Mouse (Mus musculus) G1E-ER4 (cell line): ENCODE measurements around the gene Gm12216. TPM values are rescaled to one million over a fixed set of nuclear protein-coding genes. Genes with fewer than 3 reads are reported as not detected.

Experiments
- GATA1 ChIP-seq: IDR thresholded peaks from one replicate; pipeline ENCODE4 v1.8.0; 2012; ENCODE audit warnings: low read length, inconsistent platforms
- polyA plus RNA-seq: library from polyadenylated mRNA; stranded (reverse); fragments of >175 nt; gene quantifications from 2 replicates; pipeline ENCODE4 v1.2.3, GENCODE M21; 2012

The Gm12216 gene
- polyA plus RNA-seq, 1 experiment, result not detected

DNA sequence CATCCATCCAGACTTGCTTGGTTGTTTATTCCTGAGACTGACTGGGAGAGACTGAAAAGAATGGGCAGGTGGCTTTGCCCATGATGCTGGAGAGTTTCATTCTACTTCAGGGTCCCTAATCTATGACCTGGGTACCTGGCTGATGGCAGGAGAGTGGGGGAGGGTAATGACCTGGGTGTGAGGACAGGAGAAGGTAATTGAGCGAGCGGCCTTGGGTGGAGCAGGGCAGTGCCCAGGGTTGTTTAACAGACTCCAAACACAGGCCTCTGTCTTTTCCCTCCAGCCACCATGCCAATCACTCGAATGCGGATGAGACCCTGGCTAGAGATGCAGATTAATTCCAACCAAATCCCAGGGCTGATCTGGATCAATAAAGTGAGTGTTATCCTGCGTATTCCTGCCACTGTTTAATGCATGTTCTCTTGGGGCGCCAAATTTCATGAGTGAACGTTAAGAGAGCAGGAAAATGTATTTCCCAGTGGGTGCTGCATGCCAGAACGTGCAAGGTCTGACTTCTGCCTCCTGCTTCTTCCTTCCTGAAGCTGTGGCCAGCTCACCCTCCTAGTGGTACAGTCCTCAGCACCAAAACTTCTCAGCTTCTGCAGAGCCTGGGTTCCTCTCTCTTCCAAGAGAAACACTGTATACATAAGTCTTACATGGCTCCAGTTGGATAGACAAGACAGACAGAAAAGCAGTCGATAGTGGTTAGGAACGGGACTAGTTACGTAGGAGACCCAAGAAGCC, 87.9 kb downstream of the Gm12216 start:
- no peak for TF ChIP-seq GATA1

DNA sequence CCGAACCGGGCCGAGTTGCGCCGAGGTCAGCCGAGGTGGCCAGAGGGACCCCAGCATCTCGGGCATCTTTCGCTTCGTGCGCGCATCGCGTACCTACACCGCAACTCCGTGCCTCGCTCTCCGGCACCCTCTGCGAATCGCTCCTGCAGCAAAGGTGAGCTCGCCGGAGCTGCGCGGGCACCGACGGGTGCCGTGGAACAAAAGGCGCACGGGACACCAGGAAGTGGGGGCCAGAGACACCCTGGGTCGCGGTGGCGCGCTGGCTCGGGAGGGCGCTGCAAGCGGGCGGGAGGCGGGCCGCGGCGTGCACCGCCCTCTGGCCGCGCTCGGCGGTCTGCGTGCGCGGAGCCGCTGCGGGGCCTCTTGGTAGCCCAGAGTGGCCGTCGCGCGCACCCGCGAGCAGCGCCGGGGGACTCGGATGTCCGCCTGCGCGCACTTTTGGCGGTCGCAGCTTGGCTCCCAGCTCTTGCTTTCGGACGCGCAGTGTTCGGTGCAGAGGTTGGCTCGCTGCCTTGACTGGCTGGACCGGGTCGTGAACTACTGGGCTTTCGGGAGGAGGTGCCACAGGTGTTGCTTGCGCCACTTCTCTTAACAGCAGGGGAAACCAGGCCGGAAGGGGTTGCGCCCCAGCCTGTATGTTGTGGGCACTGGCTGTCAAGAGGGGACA, 88.8 kb downstream of the Gm12216 start:
- no peak for TF ChIP-seq GATA1

DNA sequence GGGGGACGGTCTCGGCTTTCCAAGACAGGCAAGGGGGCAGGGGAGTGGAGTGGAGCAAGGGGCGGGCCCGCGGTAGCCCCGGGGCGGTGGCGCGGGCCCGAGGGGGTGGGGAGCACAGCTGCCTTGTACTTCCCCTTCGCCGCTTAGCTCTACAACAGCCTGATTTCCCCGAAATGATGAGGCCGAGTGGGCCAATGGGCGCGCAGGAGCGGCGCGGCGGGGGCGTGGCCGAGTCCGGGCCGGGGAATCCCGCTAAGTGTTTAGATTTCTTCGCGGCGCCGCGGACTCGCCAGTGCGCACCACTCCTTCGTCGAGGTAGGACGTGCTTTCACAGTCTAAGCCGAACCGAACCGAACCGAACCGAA, 89.3 kb downstream of the Gm12216 start, which contains the start of gene Irf1:
Gene Irf1 (plus strand): TSS at position 255 of the 365 bp plus-strand sequence.
- no peak for TF ChIP-seq GATA1

DNA sequence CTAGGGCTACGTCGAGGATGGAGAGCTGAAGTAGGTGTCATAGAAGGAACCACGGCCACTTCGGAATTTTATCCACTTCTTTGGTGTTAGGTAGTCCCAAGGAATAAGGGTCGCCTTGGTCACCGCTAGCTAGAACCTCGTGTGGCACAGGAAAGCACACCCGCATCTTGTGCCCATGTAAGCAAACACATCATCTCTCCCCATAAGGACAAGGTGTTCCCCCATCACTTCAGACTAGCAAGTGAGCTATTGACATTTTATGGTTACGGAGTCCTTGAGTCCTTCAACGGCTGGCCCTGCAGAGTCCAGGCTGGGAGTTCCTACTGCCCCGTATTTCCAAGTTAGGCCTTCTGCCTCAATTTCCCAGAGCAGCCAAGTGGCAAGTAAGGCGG, 89.9 kb downstream of the Gm12216 start:
- no peak for TF ChIP-seq GATA1

DNA sequence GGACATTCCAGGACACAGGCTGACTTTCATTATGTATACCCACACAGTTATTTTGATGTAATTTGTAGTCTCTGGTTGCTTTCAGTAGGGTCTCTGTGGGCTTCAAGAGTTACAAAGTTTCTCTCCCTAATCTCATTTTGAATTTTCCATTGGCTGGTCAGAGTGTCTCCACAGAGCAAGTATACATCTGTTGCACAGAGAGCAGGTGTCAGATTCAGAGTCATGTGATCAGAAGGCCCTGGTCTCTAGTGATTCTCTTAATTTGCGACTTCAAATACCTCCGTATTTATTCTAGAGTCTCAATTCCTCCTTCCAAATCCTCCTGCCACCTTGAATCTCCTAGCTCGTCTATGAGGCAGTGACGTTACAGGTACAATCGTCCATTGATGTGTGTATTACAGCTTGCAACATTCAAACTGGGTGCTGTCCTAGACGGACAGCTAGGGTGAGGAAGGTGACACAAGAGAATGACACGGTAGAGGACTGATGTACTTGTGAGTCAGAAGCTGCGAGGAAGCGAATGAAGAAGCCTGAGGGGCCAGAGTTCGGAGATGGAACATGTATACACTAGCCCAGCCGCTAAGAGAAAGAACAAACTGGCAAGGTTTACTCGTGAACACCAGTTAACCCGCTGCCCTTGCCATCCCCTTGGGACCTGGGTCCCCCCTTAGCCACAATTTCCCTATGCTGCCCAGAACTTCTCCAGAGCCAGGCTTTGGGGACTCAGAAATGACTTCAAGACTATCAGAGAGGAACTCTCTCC, 90.5 kb downstream of the Gm12216 start:
- no peak for TF ChIP-seq GATA1

DNA sequence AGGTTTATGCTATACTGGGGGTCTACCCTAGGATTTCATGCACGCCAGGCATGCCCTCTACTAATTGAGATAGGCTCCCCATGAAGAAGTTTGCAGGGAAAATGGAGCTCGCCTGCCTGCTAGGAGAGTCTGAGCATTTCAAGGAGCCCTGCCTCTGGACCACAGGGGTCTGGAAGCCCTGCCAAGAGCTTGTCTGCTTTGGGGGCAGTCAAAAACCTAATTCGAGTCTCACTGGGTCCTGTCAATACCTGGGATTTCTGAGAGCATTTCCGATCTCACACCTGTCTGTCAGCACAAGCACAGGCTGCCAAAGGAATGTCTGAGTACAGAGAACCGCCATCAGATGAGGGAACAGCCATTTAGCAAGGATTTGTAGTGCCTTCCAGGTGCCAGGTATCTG, 94.5 kb downstream of the Gm12216 start:
- TF ChIP-seq GATA1, result no peak

DNA sequence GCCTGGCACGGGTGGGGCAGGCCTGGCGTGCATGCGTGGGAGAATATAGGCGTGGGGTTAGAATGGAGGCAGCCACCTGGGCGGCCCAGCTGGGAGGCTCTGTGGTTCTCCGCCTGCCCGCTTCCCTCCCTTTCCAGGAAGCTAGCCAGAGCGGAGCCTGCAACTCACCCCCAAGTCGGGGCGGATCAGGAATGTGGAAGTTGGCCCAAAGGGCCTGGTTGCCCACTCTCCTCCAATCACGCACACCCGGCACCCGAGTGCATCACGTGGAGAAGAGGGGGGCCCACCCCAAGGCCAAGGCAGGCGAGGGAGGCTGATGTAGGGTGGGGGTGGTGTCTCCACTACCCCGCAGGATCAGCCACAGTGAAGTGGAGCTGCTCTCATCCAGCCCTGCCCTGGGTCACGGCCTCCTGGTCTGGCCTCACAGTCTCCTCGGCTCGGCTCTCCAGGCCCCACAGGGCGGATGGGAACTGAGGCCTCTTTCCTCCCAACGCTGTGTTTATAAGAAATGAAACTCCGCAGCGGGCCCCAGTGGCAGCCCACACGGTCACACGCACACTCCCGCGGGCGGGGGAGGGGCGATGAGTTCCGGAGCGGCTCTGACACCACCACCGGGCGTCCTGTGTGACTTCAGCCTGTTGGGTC, 95.4 kb downstream of the Gm12216 start:
- TF ChIP-seq GATA1, result no peak

DNA sequence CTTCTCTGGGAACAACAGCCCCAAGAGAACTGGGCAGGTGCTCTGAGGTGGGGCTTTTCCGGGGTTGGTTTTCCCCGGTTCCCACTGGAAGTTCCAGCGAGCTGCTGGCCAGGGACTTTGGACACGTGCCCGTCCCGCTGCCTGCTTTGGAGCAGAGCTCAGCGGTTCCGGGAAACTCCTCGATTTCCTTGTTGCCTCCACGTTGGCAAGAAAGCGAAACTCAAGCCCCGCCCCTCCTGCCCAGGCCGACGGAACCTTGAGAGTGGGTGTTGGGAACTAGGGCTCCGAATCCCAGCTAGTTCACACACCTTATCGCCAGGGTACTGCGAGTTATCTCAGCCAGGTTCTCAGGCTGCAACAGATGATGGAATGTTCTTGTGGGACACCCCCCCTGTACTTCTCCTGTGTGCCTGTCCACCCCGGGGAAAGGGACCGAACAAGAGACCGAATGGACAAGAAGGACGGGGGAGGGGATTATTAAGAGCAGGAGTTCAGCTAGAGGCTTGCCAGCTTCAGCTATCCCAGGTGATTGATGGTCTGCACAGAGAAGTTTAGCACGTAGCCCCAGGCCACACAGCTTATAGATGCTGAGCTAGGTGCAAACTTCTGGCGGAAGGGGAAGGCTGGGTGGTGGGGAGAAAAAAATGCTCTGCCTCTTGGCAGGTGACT, 96.1 kb downstream of the Gm12216 start:
- TF ChIP-seq GATA1, result no peak

DNA sequence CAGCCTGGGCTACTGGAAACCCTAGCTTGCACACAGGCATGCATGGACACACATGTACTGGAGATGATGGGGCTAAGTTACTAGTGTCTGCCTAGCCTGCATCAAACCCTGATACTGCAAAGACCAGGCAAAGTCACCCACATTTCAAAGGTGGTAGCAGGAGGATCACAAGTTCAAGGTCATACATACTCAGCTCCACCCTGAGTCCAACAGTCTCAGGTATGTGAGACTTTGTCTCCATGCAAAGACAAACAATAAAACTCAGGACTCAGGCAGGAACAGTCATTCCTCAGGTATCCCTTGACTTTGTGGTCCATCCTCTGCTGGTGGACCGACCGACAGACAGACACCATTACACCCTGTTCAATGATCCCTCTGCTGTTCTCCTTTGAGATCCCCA, 96.6 kb downstream of the Gm12216 start:
- no peak for TF ChIP-seq GATA1

DNA sequence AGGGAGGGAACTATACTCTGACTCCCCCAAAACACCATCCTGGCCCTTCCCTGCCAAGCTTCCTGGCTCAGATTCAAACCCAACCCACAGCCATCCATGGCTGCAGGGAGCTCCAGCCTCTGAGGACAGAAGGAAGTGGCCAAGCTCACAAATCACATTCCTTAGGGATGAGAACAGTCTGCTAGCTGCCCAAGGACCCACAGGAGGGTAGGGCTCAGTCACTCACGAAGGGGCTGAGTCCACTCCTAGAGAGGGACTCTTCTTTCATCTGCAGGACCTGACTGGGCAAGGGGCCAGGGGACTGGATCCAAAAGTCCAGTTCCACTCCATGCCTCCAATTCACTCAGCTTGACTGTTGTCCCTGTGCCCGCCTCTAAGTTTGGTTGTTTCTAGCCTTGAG, 97.2 kb downstream of the Gm12216 start:
- TF ChIP-seq GATA1, result no peak

DNA sequence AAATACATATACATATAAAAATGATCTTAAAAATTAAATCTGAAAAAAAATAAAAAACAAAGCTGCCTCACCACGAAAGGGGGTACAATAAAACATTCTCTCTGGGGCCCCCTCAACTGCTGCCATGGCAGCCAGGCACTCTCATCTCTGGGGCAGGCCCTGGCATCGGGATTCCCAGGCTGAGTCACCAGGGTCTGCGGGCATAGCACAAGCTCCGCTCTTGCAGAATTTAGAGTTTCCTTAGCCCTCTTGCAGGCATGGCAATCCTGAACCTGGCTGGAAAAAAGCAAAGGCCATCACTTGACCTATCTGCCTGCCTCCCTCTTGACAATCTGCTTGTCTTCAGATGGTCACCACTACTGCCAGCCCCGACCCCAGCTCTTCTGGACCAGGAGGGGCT, 97.8 kb downstream of the Gm12216 start:
- no peak for TF ChIP-seq GATA1

DNA sequence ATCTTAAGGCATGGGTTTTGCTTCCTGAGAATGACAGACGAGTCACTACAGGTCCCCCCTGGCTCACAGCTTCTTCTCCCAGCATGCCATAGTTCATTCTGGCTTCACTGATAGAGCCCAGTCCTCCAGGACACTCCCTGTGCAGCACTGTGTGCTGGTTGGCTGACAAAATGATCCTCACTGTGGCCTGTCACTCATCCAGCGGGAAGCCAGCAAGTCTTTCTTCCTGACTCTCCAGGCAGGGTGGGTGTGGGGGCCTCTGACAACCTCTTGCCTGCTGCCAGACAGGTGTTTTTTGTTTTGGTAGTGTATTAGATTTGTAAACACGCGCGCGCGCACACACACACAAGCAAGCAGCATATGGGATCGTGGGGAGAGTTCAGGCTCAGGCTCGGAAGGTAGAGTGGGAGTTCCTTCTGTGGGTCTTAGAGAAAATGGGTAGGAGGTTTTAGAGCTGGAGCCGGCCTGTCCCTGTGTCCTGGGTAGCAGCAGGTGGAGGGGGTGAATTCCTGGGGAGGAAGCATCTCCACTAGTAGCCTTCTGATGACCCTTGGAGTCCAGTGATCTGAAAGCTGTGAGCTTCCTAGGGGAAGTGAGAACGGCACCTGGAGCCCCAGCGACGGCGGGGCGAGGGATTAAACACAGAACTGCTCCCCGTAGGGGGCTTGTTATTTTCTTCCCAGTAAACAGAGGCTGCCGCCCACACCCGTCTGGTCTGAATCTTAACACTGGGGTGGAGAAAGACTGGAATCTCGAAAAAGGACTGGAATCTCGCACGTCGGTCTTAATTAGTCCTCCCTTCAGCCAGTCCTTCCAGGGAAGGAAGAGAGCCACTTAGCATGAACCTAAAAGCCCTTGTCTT, 99.3 kb downstream of the Gm12216 start:
- TF ChIP-seq GATA1, result no peak

DNA sequence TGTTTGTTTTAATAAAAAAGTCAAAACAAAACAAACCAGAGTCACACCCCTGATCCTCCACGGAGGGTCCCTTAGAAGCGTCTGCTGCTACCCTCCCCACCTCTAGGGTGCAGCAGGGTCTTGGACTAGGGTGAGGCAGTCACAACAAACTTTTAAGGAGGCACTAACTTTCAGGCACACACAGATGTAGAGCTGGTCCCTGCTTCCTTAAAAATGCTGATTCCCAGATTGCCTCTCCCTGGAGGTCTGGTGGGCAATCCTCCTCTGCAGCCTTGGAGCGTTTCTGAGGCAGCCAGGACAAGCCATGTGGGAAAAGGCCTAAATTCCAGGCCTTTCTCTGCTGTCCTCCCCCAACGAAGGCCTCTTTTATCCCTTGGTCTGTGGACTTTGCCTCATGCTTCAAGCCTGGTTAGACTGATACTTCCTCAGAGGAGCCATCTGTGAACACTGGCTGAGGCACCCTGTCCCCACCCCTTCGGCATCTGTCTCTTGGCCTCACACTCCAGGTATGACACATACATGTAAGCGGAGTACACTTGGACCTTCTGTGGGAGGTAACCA, 100.2 kb downstream of the Gm12216 start:
- TF ChIP-seq GATA1, result no peak

DNA sequence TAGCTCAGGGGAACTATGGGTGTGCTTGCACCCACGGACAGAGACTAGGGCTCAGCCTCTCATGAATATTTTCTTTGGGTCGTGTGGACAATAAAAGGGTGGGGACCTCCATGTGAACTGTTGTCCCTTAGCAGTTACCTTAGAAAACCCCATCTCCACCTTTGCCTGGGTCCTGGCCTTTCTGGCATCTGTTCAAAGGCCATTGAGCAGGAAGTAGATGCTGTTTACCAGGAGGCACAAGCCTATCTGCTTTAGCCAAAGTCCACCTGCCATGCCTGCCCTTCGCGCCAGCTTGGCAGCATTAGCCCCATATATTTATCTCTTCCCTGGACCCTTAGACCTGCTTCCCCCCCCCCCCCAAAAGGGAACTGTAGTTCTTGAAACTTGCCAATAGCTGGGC, 101.4 kb downstream of the Gm12216 start:
- TF ChIP-seq GATA1, result no peak
